Mouse (Mus musculus): Measurements from ENCODE around the gene Emilin3. TPM values are rescaled to one million over a fixed set of nuclear protein-coding genes. Genes with fewer than 3 reads are reported as not detected.
"Not testable (repeated sequence)": the region's sequence is repeated elsewhere in the genome, so short reads cannot be mapped to it uniquely, and the experiment has no call there.

Emilin3 gene
- not detected in 2 replicates for polyA plus RNA-seq (2012; rRNA removed)

- Histone ChIP-seq H3K4me3 (ENCODE audit: extremely low read depth, insufficient read depth, insufficient read length) (no peak within 1 kb of the TSS), H3K27me3 (ENCODE audit: control insufficient read depth, insufficient read depth, low read length) (peaks cover 7% of the 10 kb centered on the region), H3K27ac (ENCODE audit: insufficient read depth, low read length) (no peak within 1 kb of the TSS), H3K4me1 (ENCODE audit: control insufficient read depth, insufficient read depth, insufficient read length) (no peaks in the 10 kb centered on the region), H3K36me3 (ENCODE audit: control insufficient read depth, insufficient read depth, low read length) (no peaks in the 10 kb centered on the region)
- 6% methylated on average over 46 of the region's 46 CpGs for WGBS
- no peak for DNase-seq (ENCODE audit: low read depth in 1 of 2, low spot score in 2 of 2)
- no peak for TF ChIP-seq POLR2A (IDR thresholded peaks at IDR 0.05; ENCODE audit: low read depth, low read length)
- no peak for TF ChIP-seq CTCF (IDR thresholded peaks at IDR 0.05; ENCODE audit: extremely low read depth, insufficient read depth, insufficient read length, insufficient replicate concordance)
These were observed at the start of gene Emilin3 for GRCm38 (mm10) chr2:160912231-160912671. Emilin3 (minus strand) TSS chr2:160912328.

GRCm38 (mm10) chr2:160960956-160961646 is 49.0 kb upstream of the Emilin3 start:
- TF ChIP-seq CTCF (IDR thresholded peaks at IDR 0.05; ENCODE audit: extremely low read depth, insufficient read depth, insufficient read length, insufficient replicate concordance) (no peak), POLR2A (IDR thresholded peaks at IDR 0.05; ENCODE audit: low read depth, low read length) (no peak)
- Histone ChIP-seq H3K27me3 (ENCODE audit: control insufficient read depth, insufficient read depth, low read length) (no peaks in the 10 kb centered on the region), H3K36me3 (ENCODE audit: control insufficient read depth, insufficient read depth, low read length) (peaks cover 35% of the 10 kb centered on the region), H3K4me1 (ENCODE audit: control insufficient read depth, insufficient read depth, insufficient read length) (no peaks in the 10 kb centered on the region), H3K4me3 (ENCODE audit: extremely low read depth, insufficient read depth, insufficient read length) (no peak overlapping the region), H3K27ac (ENCODE audit: insufficient read depth, low read length) (no peak overlapping the region)
- 81% methylated on average over 6 of the region's 6 CpGs for WGBS
- no peak for DNase-seq (ENCODE audit: low read depth in 1 of 2, low spot score in 2 of 2)

GRCm38 (mm10) chr2:160959901-160960300 is 47.8 kb upstream of the Emilin3 start:
- 92% methylated on average over 5 of the region's 5 CpGs for WGBS
- peaks cover 34% of the 10 kb centered on the region for H3K36me3 ChIP-seq (ENCODE audit: control insufficient read depth, insufficient read depth, low read length)
- no peak overlapping the region for H3K27ac ChIP-seq (ENCODE audit: insufficient read depth, low read length)

GRCm38 (mm10) chr2:160958737-160959136 is 46.6 kb upstream of the Emilin3 start:
- no peaks in the 10 kb centered on the region for H3K27me3 ChIP-seq (ENCODE audit: control insufficient read depth, insufficient read depth, low read length)
- H3K36me3 ChIP-seq (ENCODE audit: control insufficient read depth, insufficient read depth, low read length) = peaks cover 37% of the 10 kb centered on the region
- no peak for DNase-seq (ENCODE audit: low read depth in 1 of 2, low spot score in 2 of 2)
- no peaks in the 10 kb centered on the region for H3K4me1 ChIP-seq (ENCODE audit: control insufficient read depth, insufficient read depth, insufficient read length)
- TF ChIP-seq POLR2A (IDR thresholded peaks at IDR 0.05; ENCODE audit: low read depth, low read length) = no peak
- no peak for TF ChIP-seq CTCF (IDR thresholded peaks at IDR 0.05; ENCODE audit: extremely low read depth, insufficient read depth, insufficient read length, insufficient replicate concordance)
- no peak overlapping the region for H3K27ac ChIP-seq (ENCODE audit: insufficient read depth, low read length)
- WGBS = 95% methylated on average over 5 of the region's 5 CpGs
- no peak overlapping the region for H3K4me3 ChIP-seq (ENCODE audit: extremely low read depth, insufficient read depth, insufficient read length)

More at GRCm38 (mm10) chr2:160959901-160960300, 47.8 kb upstream of the Emilin3 start:
- Histone ChIP-seq H3K27me3 (ENCODE audit: control insufficient read depth, insufficient read depth, low read length) (no peaks in the 10 kb centered on the region), H3K4me1 (ENCODE audit: control insufficient read depth, insufficient read depth, insufficient read length) (no peaks in the 10 kb centered on the region), H3K4me3 (ENCODE audit: extremely low read depth, insufficient read depth, insufficient read length) (no peak overlapping the region)
- no peak for TF ChIP-seq CTCF (IDR thresholded peaks at IDR 0.05; ENCODE audit: extremely low read depth, insufficient read depth, insufficient read length, insufficient replicate concordance)
- no peak for TF ChIP-seq POLR2A (IDR thresholded peaks at IDR 0.05; ENCODE audit: low read depth, low read length)
- DNase-seq (ENCODE audit: low read depth in 1 of 2, low spot score in 2 of 2) = no peak

GRCm38 (mm10) chr2:160957801-160958200 is 45.7 kb upstream of the Emilin3 start:
- not testable (repeated sequence) for H3K27me3 ChIP-seq (ENCODE audit: control insufficient read depth, insufficient read depth, low read length); H3K4me3 ChIP-seq (ENCODE audit: extremely low read depth, insufficient read depth, insufficient read length); H3K27ac ChIP-seq (ENCODE audit: insufficient read depth, low read length); DNase-seq (ENCODE audit: low read depth in 1 of 2, low spot score in 2 of 2); H3K4me1 ChIP-seq (ENCODE audit: control insufficient read depth, insufficient read depth, insufficient read length)
- H3K36me3 ChIP-seq (ENCODE audit: control insufficient read depth, insufficient read depth, low read length) = peaks cover 41% of the 10 kb centered on the region

GRCm38 (mm10) chr2:160957307-160957706 is 45.2 kb upstream of the Emilin3 start:
- not testable (repeated sequence) for H3K27me3 ChIP-seq (ENCODE audit: control insufficient read depth, insufficient read depth, low read length); H3K4me1 ChIP-seq (ENCODE audit: control insufficient read depth, insufficient read depth, insufficient read length); DNase-seq (ENCODE audit: low read depth in 1 of 2, low spot score in 2 of 2); H3K27ac ChIP-seq (ENCODE audit: insufficient read depth, low read length); H3K4me3 ChIP-seq (ENCODE audit: extremely low read depth, insufficient read depth, insufficient read length)
- peaks cover 41% of the 10 kb centered on the region for H3K36me3 ChIP-seq (ENCODE audit: control insufficient read depth, insufficient read depth, low read length)

- H3K4me1 ChIP-seq (ENCODE audit: control insufficient read depth, insufficient read depth, insufficient read length) = no peaks in the 10 kb centered on the region
- H3K36me3 ChIP-seq (ENCODE audit: control insufficient read depth, insufficient read depth, low read length) = peaks cover 38% of the 10 kb centered on the region
- no peaks in the 10 kb centered on the region for H3K27me3 ChIP-seq (ENCODE audit: control insufficient read depth, insufficient read depth, low read length)
- no peak for DNase-seq (ENCODE audit: low read depth in 1 of 2, low spot score in 2 of 2)
- no peak overlapping the region for H3K4me3 ChIP-seq (ENCODE audit: extremely low read depth, insufficient read depth, insufficient read length)
- H3K27ac ChIP-seq (ENCODE audit: insufficient read depth, low read length) = no peak overlapping the region
- 86% methylated on average over 7 of the region's 7 CpGs for WGBS
- TF ChIP-seq POLR2A (IDR thresholded peaks at IDR 0.05; ENCODE audit: low read depth, low read length) = no peak
- no peak for TF ChIP-seq CTCF (IDR thresholded peaks at IDR 0.05; ENCODE audit: extremely low read depth, insufficient read depth, insufficient read length, insufficient replicate concordance)
These were observed 43.2 kb upstream of the Emilin3 start for GRCm38 (mm10) chr2:160955331-160955730.
